Mouse (Mus musculus) neural tube, embryonic 14.5 days (tissue): ENCODE data around the gene Rab1a. TPM values are rescaled to one million over a fixed set of nuclear protein-coding genes. Genes with fewer than 3 reads are reported as not detected.

Experiments used
- ATAC-seq: fragments of 200-750 bp; cut with Nextera tagmentation; 2 replicates; pipeline ENCODE4 v1.8.0; 2017; ENCODE audit warnings: low read depth, mild to moderate bottlenecking, moderate TSS enrichment, moderate library complexity
- H3K27ac ChIP-seq: fragments of 300-500 bp; sonication (generic); 2 replicates; pipeline ENCODE4 v1.5.1; 2014; ENCODE audit warnings: low read depth, mild to moderate bottlenecking, control low read depth, low read length, moderate library complexity, mixed read lengths
- H3K27me3 ChIP-seq: fragments of 300-500 bp; sonication (generic); 2 replicates; pipeline ENCODE4 v1.6.1; 2014; ENCODE audit warnings: low read length; ENCODE audit not compliant: control insufficient read depth, insufficient read depth
- H3K36me3 ChIP-seq: fragments of 300-500 bp; sonication (generic); 2 replicates; pipeline ENCODE4 v1.6.1; 2014; ENCODE audit warnings: low read length, mixed read lengths; ENCODE audit not compliant: control insufficient read depth, insufficient read depth
- H3K4me1 ChIP-seq: fragments of 300-500 bp; sonication (generic); 2 replicates; pipeline ENCODE4 v1.6.1; 2014; ENCODE audit warnings: low read length; ENCODE audit not compliant: control insufficient read depth, insufficient read depth
- H3K4me2 ChIP-seq: fragments of 300-500 bp; sonication (generic); 2 replicates; pipeline ENCODE4 v1.6.1; 2014; ENCODE audit warnings: mild to moderate bottlenecking, low read depth, low read length, control low read depth
- H3K4me3 ChIP-seq: fragments of 300-500 bp; sonication (generic); 2 replicates; pipeline ENCODE4 v1.5.1; 2014; ENCODE audit warnings: low read depth, low read length, control low read depth, mixed read lengths
- H3K9ac ChIP-seq: fragments of 300-500 bp; sonication (generic); replicated peaks from 2 replicates; pipeline ENCODE4 v1.6.1; 2014; ENCODE audit warnings: low read depth, mild to moderate bottlenecking, control low read depth, low read length, mixed read lengths
- H3K9me3 ChIP-seq: fragments of 300-500 bp; sonication (generic); 2 replicates; pipeline ENCODE4 v1.6.1; 2016; ENCODE audit warnings: low read length; ENCODE audit not compliant: control insufficient read depth
- WGBS: fragments of 180-500 bp; shearing (Covaris S2); extraction: QIAGEN DNeasy Blood & Tissue Kit; methylation state at CpG from one replicate; pipeline ENCODE4 v1.1.7; 2014; 5-methylcytosine and 5-hydroxymethylcytosine counted together
- polyA plus RNA-seq: library from polyadenylated mRNA; unstranded; fragments of >200 nt; fragmentation: Nextera tagmentation; extraction: Ambion mirVana; gene quantifications from 2 replicates; pipeline ENCODE4 v1.2.1, GENCODE M21; 2014

Gene Rab1a
- polyA plus RNA-seq, 1 experiment from 2014 or later = 303 TPM

DNA sequence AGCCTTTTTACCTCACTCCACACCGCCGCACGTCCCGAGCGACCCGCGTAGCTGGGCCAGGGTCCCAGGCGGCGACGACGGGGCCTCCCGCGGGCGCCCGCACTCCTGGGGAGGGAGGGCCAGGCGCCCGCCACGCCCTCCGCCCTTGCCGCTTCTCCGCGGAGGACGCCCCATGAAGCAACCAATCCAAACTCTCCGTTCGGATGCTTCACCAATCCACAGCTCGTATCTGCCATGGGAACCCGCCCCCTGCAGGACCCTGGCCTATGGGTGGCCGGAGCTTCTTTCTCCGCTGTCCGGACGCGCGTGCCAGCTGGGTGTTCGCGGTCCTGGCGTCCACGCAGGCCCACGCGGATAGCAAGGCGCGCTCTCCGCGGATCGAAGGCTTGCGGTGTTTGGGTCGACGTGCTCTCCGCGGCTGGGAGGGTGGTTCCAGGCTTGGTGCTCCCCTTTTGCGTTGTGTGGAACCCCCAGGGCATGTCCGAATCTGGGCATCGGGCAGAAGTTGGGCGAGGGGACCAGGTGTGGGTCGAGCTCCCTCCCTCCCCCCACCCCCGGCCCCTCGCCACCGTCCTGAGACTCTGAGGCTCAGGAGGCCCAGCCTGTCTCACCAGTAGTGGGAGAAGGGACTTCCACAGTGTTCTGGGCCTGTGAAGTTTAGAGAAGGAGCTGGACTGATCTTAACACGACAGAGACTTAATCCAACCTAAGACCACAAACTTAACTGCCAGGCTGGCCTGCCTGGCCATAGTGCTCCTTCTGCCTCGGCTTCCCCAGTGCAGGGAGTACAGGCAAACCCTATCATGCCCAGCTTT lies 48.3 kb downstream of the Rab1a start, which contains the start of gene Cep68:
TSS of gene Cep68 (minus strand) at position 134 of the 815 bp plus-strand sequence.
- WGBS = under 1% methylated on average over 48 of the region's 59 CpGs
- H3K9ac ChIP-seq = peak within 1 kb of the TSS; percentile 93
- no peaks in the 10 kb centered on the region for H3K27me3 ChIP-seq
- peak within 1 kb of the TSS; percentile 90 for H3K27ac ChIP-seq
- peaks cover 23% of the 10 kb centered on the region for H3K4me1 ChIP-seq
- H3K4me3 ChIP-seq = peak within 1 kb of the TSS; percentile 96
- peak; percentile 99 for ATAC-seq
- H3K36me3 ChIP-seq = 0 out of 2 replicates have a peak, but pooled peaks cover 3% of the 10 kb centered on the region
- H3K9me3 ChIP-seq = no peaks in the 10 kb centered on the region
- peak within 1 kb of the TSS; percentile 93 for H3K4me2 ChIP-seq

GRCm38 (mm10) chr11:20250476-20251178 lies 49.4 kb downstream of the Rab1a start:
- Histone ChIP-seq H3K4me1 (peaks cover 23% of the 10 kb centered on the region), H3K9ac (no peak overlapping the region), H3K9me3 (no peaks in the 10 kb centered on the region), H3K27me3 (no peaks in the 10 kb centered on the region), H3K36me3 (no peaks in the 10 kb centered on the region), H3K4me3 (no peak overlapping the region), H3K27ac (no peak overlapping the region), H3K4me2 (no peak overlapping the region)
- ATAC-seq = no peak
- WGBS = 87% methylated on average over 6 of the region's 6 CpGs

DNA sequence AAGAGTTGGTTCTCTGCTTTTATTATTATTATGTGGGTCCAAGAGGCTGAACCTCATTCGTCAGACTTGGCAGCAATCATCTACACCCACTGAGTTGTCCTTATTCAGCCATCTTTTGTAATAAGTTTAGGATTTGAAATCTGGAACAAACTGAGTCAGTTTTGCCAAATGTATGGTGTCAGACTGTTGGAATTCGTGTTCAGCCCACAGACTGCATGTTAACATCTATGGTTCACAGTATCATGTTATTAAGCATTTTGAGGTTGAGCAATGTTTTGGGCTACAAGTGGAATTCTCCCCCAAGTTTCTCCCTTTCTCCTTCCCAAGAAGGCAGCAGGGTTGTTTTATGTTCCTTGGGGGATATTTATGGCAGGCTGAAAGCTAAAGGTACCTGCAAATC lies 51.9 kb downstream of the Rab1a start:
- Histone ChIP-seq H3K4me1 (peaks cover 5% of the 10 kb centered on the region; the same call in 1 of the 2 replicates), H3K4me2 (no peak overlapping the region), H3K27ac (no peak overlapping the region), H3K9me3 (no peaks in the 10 kb centered on the region), H3K4me3 (no peak overlapping the region), H3K36me3 (no peaks in the 10 kb centered on the region), H3K27me3 (no peaks in the 10 kb centered on the region), H3K9ac (no peak overlapping the region)
- 82% methylated on average over 2 of the region's 2 CpGs for WGBS
- ATAC-seq = no peak

DNA sequence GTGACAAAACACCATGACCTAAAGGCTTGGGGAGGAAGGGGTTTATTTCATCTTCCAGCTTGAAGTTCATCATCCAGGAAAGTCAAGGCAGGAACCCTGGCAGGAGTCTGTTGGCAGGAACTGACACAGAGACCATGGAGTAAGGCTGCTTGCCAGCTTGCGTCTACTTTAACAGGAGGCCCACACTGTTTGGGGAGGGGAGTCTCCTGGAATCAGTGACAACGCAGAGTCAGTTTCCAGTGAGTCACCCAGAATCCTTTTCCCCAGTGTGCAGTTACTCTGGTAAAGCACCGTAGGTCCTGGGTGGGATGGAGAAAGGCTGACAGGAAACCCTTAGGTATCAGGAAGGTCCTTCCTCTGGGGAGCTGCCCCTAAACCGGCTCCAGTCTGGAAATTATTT lies 53.6 kb downstream of the Rab1a start:
- Histone ChIP-seq H3K4me3 (no peak overlapping the region), H3K4me1 (no peaks in the 10 kb centered on the region), H3K9me3 (no peaks in the 10 kb centered on the region), H3K27ac (no peak overlapping the region), H3K27me3 (no peaks in the 10 kb centered on the region), H3K9ac (no peak overlapping the region), H3K36me3 (no peaks in the 10 kb centered on the region), H3K4me2 (no peak overlapping the region)
- WGBS = 88% methylated on average over 4 of the region's 4 CpGs
- ATAC-seq = no peak

GRCm38 (mm10) chr11:20262628-20263380 lies 61.6 kb downstream of the Rab1a start:
- no peak overlapping the region for H3K4me3 ChIP-seq
- no peaks in the 10 kb centered on the region for H3K9me3 ChIP-seq
- 60% methylated on average over 8 of the region's 8 CpGs for WGBS
- no peaks in the 10 kb centered on the region for H3K36me3 ChIP-seq
- H3K4me1 ChIP-seq = no peaks in the 10 kb centered on the region
- peak; percentile 58; the same call in 1 of the 2 replicates for ATAC-seq
- H3K9ac ChIP-seq = no peak overlapping the region
- H3K27ac ChIP-seq = no peak overlapping the region
- no peak overlapping the region for H3K4me2 ChIP-seq
- no peaks in the 10 kb centered on the region for H3K27me3 ChIP-seq

- no peaks in the 10 kb centered on the region for H3K9me3 ChIP-seq
- H3K9ac ChIP-seq = no peak overlapping the region
- no peaks in the 10 kb centered on the region for H3K4me1 ChIP-seq
- no peak for ATAC-seq
- H3K36me3 ChIP-seq = no peaks in the 10 kb centered on the region
- no peak overlapping the region for H3K4me3 ChIP-seq
- 93% methylated on average over 6 of the region's 6 CpGs for WGBS
- H3K4me2 ChIP-seq = no peak overlapping the region
- H3K27ac ChIP-seq = no peak overlapping the region
- no peaks in the 10 kb centered on the region for H3K27me3 ChIP-seq
Observed at GRCm38 (mm10) chr11:20269885-20270284, 68.7 kb downstream of the Rab1a start.

DNA sequence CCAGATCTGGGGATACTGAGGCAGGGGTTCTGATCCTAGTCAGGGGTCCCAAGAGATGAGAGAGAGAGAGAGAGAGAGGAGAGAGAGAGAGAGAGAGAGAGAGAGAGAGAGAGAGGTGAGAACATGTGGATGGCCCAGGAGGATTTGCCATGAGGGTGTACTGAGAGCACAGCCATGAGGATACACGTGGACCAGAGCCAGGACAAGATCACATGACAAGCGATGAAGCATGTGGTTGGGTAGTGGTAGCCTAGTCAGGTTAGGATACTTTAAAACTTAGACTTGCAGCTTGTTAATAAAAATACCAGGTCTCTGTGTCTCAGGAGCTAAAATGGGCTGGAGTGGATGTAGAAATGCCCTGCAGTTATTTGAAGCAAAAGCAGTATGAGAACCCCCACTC lies 74.7 kb downstream of the Rab1a start:
- Histone ChIP-seq H3K27ac (no peak overlapping the region), H3K4me2 (no peak overlapping the region), H3K27me3 (no peaks in the 10 kb centered on the region), H3K4me3 (no peak overlapping the region), H3K4me1 (no peaks in the 10 kb centered on the region), H3K9ac (no peak overlapping the region), H3K36me3 (no peaks in the 10 kb centered on the region), H3K9me3 (no peaks in the 10 kb centered on the region)
- WGBS = 80% methylated on average over 2 of the region's 2 CpGs
- ATAC-seq = no peak
